Mouse (Mus musculus): ENCODE results near the gene Gnao1. TPM values are rescaled to one million over a fixed set of nuclear protein-coding genes. Genes with fewer than 3 reads are reported as not detected.

The Gnao1 gene
- polyA plus RNA-seq, 1 experiment from 2014 or later = 91.6 TPM

DNA sequence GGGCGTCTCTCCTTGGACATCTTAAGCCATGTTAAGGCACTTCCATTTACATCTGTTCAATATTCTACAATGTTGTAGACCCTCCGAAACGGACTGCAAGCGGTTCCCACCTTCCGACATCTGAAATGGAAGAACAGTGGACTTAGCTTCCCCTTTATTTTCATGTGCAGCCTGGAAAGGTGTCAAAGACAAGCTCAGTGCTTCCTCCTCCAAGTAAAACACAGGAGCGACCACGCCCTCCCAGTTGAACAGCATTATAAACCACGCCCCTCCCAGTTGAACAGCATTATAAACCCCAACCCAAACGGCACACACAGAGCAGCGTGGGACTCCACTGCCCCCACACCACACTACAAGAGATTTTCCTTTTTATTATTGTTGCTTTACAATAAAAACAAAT is 161.7 kb downstream of the Gnao1 start:
- Histone ChIP-seq H3K9me3 (replicated peaks) (no peaks in the 10 kb centered on the region), H3K9ac (no peak overlapping the region), H3K4me2 (replicated peaks) (no peak overlapping the region), H3K4me1 (no peaks in the 10 kb centered on the region; the same call in 1 of the 2 replicates), H3K4me3 (no peak overlapping the region), H3K36me3 (peaks cover 72% of the 10 kb centered on the region), H3K27ac (no peak overlapping the region), H3K27me3 (no peaks in the 10 kb centered on the region)
- ATAC-seq (ENCODE audit: low FRiP score) = no peak
- WGBS = 95% methylated on average over 10 of the region's 10 CpGs

DNA sequence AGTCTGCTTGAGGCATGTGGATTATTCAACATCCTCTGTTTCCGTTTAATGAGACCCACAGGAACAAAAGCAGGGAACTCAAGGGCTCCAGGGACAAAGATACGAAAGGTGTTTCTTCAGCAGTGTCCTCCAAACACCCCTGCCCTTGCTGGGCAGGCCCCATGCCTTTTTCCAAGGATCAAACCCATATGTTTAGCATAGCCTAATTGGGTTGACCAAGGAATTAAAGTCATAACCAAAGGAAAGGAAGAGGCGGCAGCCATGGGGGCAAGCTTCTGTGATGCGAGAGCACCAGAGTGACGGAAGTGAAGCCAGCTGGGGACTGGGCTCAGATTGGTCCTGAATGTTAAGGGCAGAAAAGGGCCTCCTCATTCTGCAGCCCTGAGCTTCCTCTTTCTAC is 162.4 kb downstream of the Gnao1 start:
- no peak for ATAC-seq (ENCODE audit: low FRiP score)
- Histone ChIP-seq H3K9me3 (replicated peaks) (no peaks in the 10 kb centered on the region), H3K36me3 (peaks cover 71% of the 10 kb centered on the region), H3K4me3 (no peak overlapping the region), H3K4me1 (no peaks in the 10 kb centered on the region; the same call in 1 of the 2 replicates), H3K27me3 (no peaks in the 10 kb centered on the region), H3K27ac (no peak overlapping the region), H3K4me2 (replicated peaks) (no peak overlapping the region), H3K9ac (no peak overlapping the region)
- 89% methylated on average over 5 of the region's 5 CpGs for WGBS

DNA sequence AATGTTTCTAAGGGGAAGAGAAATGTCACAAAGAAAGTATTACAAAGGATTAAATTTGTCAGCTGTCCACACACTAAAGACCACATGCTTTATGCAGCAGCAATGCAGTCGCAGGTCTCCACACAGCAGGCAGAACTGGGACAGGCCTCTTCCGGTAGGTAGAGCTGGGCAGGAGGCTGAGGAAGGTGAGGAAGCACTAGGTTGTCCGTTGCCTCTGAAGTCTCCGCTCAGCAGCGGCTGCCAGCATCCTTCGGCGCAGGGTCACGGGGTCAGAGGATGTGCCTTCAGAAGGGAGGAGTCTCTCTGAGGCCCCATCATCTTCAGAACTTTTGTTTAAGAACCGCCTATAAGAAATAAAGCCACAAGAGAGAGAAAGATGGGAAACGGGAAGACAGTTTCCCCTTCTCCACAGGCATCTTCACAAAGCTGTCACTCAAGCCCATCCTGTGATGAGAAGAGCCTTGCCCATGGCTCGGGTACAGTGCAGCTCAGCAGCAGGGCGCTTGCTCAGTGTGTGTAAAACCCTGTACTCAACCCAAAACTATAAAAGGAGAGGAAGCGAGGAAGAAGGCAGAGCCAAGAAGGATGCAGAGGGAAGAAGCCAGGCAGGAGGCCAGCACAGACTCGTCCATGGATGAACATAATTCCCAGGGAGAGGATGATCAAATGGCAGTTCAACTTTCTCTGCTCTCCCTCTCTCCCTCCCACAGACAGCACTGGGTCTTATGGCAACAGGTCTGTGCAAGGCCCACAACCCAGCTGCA is 163.4 kb downstream of the Gnao1 start:
- Histone ChIP-seq H3K9me3 (replicated peaks) (no peaks in the 10 kb centered on the region), H3K4me2 (replicated peaks) (no peak overlapping the region), H3K9ac (no peak overlapping the region), H3K4me3 (no peak overlapping the region), H3K27me3 (no peaks in the 10 kb centered on the region), H3K4me1 (no peaks in the 10 kb centered on the region; the same call in 1 of the 2 replicates), H3K27ac (no peak overlapping the region), H3K36me3 (peaks cover 69% of the 10 kb centered on the region)
- 83% methylated on average over 14 of the region's 14 CpGs for WGBS
- ATAC-seq (ENCODE audit: low FRiP score) = no peak

DNA sequence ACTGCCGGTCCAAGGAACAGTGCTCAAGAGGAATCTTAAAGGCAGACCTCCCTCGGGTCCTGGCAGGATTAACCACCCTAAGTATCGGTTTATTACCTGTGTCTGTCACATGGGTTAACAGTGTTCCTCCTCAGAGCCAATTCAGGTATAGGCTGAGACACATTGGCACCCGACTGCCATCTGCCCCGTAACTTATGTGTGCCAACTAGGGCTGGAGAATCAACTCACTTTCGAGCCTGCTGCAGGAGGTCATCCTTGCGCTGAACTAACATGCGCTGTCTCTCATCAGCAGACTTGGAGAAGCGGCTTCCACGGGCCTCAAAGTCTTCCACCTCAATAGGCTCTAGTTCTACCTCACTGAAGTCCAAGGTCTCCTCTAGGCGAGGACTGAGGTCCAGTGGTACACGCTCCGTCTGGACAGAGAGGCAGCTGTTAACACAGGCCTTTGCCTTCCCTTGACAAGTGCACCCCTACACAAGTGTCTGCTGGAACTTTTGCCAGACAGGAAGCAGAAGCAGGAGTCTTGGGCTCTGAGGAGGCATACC is 164.1 kb downstream of the Gnao1 start:
- peaks cover 71% of the 10 kb centered on the region for H3K36me3 ChIP-seq
- 95% methylated on average over 13 of the region's 13 CpGs for WGBS

DNA sequence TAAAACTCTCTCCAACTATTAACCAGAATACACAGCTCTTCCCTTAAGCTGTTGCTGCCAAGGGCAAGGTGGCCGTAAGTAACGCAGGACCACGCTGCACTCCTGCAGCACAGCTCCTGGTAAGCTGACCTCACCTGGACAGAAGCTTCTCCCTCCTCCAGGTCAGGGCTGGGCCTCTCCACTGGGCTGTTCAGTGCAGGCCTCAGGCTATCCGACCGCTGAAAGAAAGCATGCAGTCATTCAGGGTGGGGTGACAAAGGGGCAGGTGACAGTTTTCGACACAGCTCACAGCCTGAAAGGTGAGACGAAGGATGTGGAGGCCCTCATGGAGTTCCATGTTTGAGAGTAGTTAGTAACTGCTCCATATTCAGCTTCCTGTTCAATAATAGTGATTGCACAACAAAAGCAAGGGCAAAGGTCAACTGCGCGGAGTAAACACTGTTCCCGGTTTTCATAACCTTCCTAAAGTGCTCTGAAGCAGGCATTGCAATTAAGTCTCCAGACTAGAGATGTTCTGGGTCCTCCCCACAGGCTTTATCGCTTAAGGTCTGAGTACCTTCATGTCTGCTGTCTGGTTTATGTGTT is 164.9 kb downstream of the Gnao1 start:
- no peak overlapping the region for H3K4me3 ChIP-seq
- no peaks in the 10 kb centered on the region for H3K9me3 ChIP-seq (replicated peaks)
- WGBS = 88% methylated on average over 11 of the region's 11 CpGs
- no peak overlapping the region for H3K27ac ChIP-seq
- peaks cover 79% of the 10 kb centered on the region for H3K36me3 ChIP-seq
- H3K4me1 ChIP-seq = no peaks in the 10 kb centered on the region
- no peak for ATAC-seq (ENCODE audit: low FRiP score)
- no peaks in the 10 kb centered on the region for H3K27me3 ChIP-seq
- no peak overlapping the region for H3K9ac ChIP-seq
- H3K4me2 ChIP-seq (replicated peaks) = no peak overlapping the region

More for the DNA sequence above, 164.1 kb downstream of the Gnao1 start:
- Histone ChIP-seq H3K9me3 (replicated peaks) (no peaks in the 10 kb centered on the region), H3K4me2 (replicated peaks) (no peak overlapping the region), H3K27me3 (no peaks in the 10 kb centered on the region), H3K9ac (no peak overlapping the region), H3K4me1 (no peaks in the 10 kb centered on the region; the same call in 1 of the 2 replicates), H3K27ac (no peak overlapping the region), H3K4me3 (no peak overlapping the region)
- no peak for ATAC-seq (ENCODE audit: low FRiP score)

DNA sequence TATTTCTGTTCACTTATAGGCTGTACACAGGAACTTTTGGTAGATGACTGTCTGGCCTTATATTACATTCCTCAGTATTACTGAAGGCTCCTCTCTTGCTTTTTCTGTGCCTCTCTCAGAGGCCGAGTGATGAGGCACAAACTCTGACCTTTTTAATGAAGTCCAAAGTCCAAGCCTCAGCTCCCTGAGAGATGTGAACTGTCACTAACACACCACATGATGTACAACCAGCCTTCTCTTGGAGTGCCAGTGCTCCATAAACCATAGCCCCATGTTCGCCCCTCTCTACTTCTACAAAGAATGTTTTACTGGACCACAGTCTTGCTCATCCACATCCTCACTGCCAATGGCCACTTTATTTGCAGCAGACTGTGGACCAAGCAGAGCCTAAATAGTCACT is 165.6 kb downstream of the Gnao1 start:
- peaks cover 79% of the 10 kb centered on the region for H3K36me3 ChIP-seq

DNA sequence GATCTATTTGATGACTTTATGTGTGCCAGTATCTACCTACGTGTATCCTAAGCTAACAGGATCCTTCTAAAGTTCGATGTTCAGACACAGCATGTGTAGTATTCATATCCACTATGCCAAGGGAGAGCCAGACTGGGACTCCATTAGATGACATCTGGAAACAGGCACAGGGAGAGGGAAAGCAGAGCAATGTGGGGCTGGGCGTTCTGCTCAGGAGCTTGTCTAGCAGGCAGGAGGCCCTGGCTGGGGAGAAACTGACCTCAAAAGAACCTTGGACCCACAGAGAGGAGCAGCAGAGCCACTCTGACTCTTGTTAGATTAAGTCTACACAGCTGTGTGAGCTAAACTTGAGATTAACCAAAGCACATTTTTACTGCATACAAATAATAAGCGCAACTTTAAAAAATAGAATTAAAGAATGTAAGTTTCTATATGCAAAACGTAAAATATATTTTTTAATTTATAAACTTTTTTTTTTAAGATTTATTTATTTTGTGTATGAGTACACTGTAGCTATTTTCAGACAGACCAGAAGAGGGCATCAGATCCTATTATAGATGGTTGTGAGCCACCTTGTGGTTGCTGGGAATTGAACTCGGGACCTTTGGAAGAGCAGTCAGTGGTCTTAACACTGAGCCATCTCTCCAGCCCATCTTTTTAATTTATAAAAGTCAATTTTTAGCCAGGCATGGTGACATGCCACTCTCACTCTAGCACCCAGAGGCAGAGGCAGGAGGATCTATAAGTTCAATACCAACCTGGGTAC is 166.9 kb downstream of the Gnao1 start:
- peaks cover 84% of the 10 kb centered on the region for H3K36me3 ChIP-seq

More for the DNA sequence above, 165.6 kb downstream of the Gnao1 start:
- H3K4me2 ChIP-seq (replicated peaks) = no peak overlapping the region
- ATAC-seq (ENCODE audit: low FRiP score) = no peak
- no peaks in the 10 kb centered on the region for H3K27me3 ChIP-seq
- H3K4me3 ChIP-seq = no peak overlapping the region
- WGBS = 91% methylated on average over 2 of the region's 2 CpGs
- H3K27ac ChIP-seq = no peak overlapping the region
- no peak overlapping the region for H3K9ac ChIP-seq
- no peaks in the 10 kb centered on the region for H3K9me3 ChIP-seq (replicated peaks)
- no peaks in the 10 kb centered on the region for H3K4me1 ChIP-seq

DNA sequence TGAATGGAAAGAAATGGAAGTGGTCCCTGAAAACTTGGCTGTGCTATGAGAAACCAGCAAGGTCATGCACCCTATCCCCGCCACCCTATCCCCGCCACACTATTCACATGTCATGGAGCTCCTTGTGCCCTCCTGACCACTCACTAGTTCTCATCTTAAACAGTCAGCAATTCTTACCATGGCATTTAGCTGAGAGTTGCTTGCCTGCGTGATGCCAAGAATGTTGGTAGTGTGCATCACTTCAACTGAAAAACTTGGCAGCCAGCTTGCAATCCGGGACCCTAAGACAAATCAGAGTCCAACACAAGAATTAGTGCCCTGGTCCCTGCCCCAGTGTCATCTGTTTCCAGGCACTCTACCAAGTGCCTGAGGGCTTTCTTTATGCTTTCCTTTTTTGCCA is 170.4 kb downstream of the Gnao1 start:
- no peaks in the 10 kb centered on the region for H3K27me3 ChIP-seq
- H3K9me3 ChIP-seq (replicated peaks) = no peaks in the 10 kb centered on the region
- H3K36me3 ChIP-seq = peaks cover 85% of the 10 kb centered on the region
- H3K4me2 ChIP-seq (replicated peaks) = no peak overlapping the region
- ATAC-seq (ENCODE audit: low FRiP score) = no peak
- H3K9ac ChIP-seq = no peak overlapping the region
- H3K4me3 ChIP-seq = no peak overlapping the region
- WGBS = over 99% methylated on average over 4 of the region's 4 CpGs
- no peaks in the 10 kb centered on the region for H3K4me1 ChIP-seq
- H3K27ac ChIP-seq = no peak overlapping the region

More for the DNA sequence above, 166.9 kb downstream of the Gnao1 start:
- Histone ChIP-seq H3K27me3 (no peaks in the 10 kb centered on the region), H3K9me3 (replicated peaks) (no peaks in the 10 kb centered on the region), H3K27ac (no peak overlapping the region), H3K4me1 (no peaks in the 10 kb centered on the region), H3K4me2 (replicated peaks) (no peak overlapping the region), H3K9ac (no peak overlapping the region), H3K4me3 (no peak overlapping the region)
- WGBS = 93% methylated on average over 6 of the region's 6 CpGs
- no peak for ATAC-seq (ENCODE audit: low FRiP score)

DNA sequence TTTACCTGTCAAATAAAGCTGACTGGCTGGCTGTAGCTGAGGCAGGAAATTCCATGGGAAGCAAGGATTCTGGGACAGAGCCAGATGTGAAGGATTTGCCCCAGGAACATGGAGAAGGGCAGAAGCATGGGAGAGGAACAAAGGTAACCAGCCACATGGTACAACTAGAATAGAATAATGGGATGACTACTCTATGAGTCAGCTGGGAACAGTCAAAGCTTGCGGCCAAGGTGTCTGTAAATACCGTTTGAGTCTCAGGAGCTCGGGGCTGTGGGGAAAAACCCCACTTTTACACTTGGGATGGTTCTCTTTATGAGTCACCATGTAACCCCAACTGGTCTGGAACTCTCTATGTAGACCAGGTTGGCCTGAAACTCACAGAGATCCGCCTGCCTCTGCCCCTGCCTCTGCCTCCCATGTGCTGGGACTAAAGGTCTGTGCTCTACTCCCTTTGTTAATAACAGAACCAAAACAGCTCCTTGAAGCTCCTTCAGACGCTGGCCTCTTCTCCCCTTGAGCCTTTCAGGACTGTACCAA is 172.0 kb downstream of the Gnao1 start:
- Histone ChIP-seq H3K4me2 (replicated peaks) (no peak overlapping the region), H3K27me3 (no peaks in the 10 kb centered on the region), H3K4me1 (no peaks in the 10 kb centered on the region), H3K27ac (no peak overlapping the region), H3K4me3 (no peak overlapping the region), H3K36me3 (peaks cover 81% of the 10 kb centered on the region), H3K9ac (no peak overlapping the region), H3K9me3 (replicated peaks) (no peaks in the 10 kb centered on the region)
- WGBS = 91% methylated on average over 5 of the region's 5 CpGs
- no peak for ATAC-seq (ENCODE audit: low FRiP score)

DNA sequence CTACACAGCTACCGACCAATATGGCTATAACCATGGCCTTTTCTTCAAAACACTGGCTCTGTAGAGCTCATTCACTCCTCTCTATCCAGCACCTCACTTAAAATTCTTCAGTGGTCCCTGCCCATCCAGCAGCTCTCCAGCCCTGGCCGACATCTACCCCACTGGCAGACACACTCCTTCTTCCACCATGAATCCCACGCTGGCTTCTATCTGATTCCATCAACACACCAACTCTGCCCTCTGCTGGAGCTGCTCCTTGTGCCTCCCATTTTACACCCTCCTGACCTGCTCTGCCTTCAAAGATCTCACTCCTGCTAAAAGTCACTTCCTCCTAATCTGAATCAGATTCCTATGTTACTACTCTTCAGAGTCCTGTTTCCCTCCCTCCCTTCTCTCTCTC is 174.1 kb downstream of the Gnao1 start:
- no peak for ATAC-seq (ENCODE audit: low FRiP score)
- H3K27me3 ChIP-seq = no peaks in the 10 kb centered on the region
- H3K9ac ChIP-seq = no peak overlapping the region
- H3K27ac ChIP-seq = no peak overlapping the region
- H3K4me2 ChIP-seq (replicated peaks) = no peak overlapping the region
- 78% methylated on average over 3 of the region's 3 CpGs for WGBS
- no peaks in the 10 kb centered on the region for H3K9me3 ChIP-seq (replicated peaks)
- no peaks in the 10 kb centered on the region for H3K4me1 ChIP-seq
- H3K4me3 ChIP-seq = no peak overlapping the region
- H3K36me3 ChIP-seq = peaks cover 79% of the 10 kb centered on the region

DNA sequence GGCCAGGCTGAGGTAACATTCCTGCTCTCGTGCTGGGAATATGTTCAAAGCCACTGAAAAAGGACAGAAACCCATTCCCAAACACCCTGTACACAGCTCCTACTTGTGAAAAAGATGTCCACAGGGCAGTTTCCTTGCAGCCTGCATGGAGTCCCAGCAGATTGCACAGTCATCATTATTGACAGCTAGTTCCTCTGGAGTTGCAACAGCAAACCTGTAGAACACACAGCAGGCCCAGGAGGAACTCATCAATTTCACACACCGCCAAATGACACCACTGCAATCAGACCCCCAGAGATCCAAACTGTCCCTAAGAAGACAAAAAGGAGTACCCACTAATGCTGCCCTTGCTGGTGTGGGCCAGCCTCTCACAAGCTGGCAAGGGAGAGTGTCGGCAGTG is 175.0 kb downstream of the Gnao1 start:
- Histone ChIP-seq H3K4me1 (no peaks in the 10 kb centered on the region), H3K4me2 (replicated peaks) (no peak overlapping the region), H3K27ac (no peak overlapping the region), H3K36me3 (peaks cover 75% of the 10 kb centered on the region), H3K9ac (no peak overlapping the region), H3K27me3 (no peaks in the 10 kb centered on the region), H3K9me3 (replicated peaks) (no peaks in the 10 kb centered on the region), H3K4me3 (no peak overlapping the region)
- no peak for ATAC-seq (ENCODE audit: low FRiP score)
- 92% methylated on average over 3 of the region's 3 CpGs for WGBS

DNA sequence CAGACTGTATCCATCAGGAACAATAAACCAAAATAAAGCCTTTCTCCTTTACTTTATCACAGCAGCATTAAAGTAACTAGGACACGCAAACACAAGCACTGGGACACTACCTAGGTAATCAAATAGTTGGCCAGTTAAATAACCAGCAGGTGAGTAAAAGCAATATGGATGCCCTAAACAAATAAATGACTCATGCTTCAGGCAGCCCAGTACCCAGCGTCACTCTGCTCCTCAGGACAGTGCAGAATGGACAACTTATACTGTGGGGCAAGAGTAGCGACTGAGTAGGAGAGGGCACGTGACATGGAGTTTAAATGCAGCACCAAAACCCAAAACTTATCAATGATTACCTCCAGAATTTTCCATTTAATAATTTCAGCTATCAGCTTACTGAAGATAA is 180.0 kb downstream of the Gnao1 start:
- 0 out of 2 replicates have a peak, but pooled peaks cover 4% of the 10 kb centered on the region for H3K9me3 ChIP-seq (replicated peaks)
- H3K27me3 ChIP-seq = no peaks in the 10 kb centered on the region
- peaks cover 52% of the 10 kb centered on the region for H3K36me3 ChIP-seq
- no peak overlapping the region for H3K9ac ChIP-seq
- H3K4me2 ChIP-seq (replicated peaks) = no peak overlapping the region
- H3K4me1 ChIP-seq = no peaks in the 10 kb centered on the region
- ATAC-seq (ENCODE audit: low FRiP score) = no peak
- 94% methylated on average over 4 of the region's 4 CpGs for WGBS
- no peak overlapping the region for H3K27ac ChIP-seq
- no peak overlapping the region for H3K4me3 ChIP-seq

All from hindbrain, embryonic 12.5 days (tissue).